Mouse (Mus musculus) thymus, postnatal 25 days (tissue): ENCODE measurements around the gene Leap2.
A peak's percentile ranks its signal among the peaks of the same experiment; 100 is the strongest.

Experiments
- DNase-seq: peaks from one replicate; pipeline ENCODE4 v3.0.0; 2022

Gene Leap2

DNA sequence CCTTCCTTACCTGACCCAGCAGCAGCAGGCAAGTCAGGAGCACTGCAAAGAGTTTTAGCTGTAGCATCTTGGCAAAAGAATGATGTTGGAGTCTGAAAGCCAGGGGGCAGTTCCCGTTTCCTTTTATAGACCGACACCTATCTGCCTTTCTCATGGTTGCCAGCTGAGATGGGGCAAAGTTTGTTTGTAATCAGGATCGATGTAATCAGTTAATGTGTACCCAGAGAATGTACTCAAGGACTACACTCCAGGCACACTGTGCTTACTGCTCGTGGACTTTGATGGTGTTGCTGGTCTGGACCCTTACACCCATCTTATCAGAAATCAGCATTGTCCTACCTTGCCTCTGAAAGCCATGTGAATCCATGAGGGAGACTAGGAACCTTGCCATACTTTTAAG, at the start of gene Leap2:
Gene Leap2 (minus strand): TSS at position 135 of the 400 bp plus-strand sequence.
- DNase-seq: no peak

DNA sequence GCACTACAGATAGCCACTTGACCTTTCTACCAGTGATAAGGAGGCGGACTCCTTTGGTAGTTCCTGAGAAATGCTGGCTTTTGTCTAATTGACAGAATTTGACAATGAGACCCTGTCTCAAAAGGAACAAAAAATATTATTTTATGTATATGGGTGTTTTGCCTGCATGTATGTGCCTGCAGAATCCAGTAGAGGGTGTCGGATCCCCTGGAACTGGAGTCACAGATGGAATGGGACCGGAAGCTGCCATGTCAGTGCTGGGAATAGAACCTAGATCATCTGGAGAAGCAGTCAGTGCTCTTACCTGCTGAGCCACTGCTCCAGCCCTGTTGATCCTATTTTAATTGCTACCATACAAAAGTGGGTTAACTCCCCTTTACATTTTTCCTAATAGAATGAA, 49.7 kb upstream of the Leap2 start:
- DNase-seq: no peak

DNA sequence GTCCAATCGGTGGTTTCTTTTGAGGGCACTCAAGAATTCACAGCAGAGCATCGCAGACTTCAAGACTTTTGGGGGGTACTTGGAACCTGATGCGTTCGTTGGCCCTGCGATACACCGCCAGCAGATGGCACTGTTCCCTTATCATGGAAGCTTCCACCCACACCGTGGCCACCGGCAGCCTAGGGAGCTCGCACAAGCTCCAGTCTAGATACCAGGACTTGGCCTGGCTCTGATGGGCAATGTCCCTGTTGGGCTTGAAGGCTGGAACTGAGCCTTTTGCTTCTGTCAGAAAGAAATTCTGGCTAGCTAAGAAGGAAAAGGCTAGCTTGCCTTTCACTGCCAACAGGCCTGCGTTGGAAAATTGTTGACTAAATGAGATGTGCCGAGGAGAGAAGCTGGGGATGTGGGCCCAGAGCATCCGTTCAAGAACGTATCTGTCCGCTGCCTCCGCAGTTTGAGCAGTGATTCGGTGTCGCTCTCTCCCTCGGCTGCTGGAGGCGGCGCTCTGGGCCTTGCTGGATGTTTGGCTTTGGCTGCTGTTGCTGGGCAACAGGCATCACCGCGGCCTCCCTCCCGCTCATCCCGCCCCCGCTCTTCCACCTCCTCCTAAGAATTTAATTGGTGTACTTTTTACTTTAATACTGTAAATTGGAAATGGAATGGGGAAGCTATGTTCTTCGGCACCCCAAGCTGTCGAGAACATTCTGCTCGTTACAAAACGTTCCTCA, 47.2 kb upstream of the Leap2 start, which contains the start of gene Gm9837:
Gene Gm9837 (minus strand): TSS at position 512 of the 728 bp plus-strand sequence.
- DNase-seq: peak; percentile 83

DNA sequence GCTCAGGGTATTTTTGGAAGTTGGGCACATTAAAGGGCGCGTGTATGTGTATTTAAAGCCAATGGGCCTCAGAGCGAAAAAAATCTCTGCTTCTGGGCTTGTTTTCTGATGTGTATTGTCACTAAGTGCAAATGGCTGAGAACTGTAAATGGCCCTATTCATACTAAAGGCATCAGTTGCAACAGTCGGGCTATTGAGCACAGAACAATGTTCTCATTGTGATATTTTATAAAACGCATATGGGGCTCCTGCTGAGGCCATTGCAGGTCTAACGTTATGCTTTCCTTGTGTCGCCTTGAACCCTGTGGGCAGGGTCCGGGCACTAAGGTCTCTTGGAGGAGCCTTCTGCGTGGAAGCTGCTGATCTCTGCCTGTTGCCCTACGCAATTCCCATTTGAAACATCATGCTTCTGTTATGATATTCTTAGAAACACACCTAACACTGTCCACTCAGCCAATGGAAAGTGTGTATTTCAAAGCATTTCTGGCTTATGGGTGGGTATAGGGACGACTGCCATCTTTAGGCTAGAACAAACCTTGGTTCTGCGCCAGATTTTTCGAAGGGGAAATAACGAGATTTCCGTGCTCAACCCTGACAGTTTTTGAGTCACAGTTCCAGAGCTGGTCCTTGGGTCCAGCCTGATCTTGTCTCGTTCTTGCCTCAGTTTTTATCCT, 46.5 kb upstream of the Leap2 start:
- no peak for DNase-seq

DNA sequence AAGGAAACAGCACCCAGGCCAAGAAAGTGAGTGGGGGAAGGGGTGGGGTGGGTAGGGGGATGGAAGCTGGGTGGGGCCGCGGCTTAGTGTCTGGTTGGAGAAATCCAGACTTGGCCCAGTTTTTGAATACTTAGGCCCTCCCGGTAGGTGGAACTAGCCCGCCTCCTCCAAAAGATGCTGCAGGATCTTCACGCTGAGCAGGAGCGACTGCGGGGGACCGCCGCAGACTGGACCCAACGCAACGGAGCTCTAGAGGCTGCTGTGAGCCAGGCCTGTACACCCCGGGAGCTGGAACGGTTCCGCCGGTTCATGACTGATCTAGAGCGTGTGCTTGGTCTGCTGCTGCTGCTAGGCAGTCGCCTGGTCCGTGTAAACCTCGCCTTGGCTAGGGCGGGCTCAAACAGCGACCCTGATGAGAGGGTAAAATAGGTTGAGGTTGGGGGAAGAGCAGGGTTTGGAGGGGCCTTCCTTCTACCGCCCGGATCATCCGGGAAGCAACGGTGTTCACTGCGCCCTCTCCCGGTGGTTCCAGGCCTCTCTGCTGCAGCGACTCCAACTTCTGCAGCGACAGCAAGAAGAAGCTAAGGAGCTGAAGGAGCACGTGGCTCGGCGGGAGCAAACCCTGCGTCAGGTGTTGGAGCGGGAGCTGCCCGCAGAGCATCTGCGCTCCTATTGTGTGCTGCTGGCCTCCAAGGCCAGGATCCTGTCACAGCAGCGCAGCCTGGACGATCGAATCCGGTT, 43.4 kb upstream of the Leap2 start:
- DNase-seq: peak; percentile 49

DNA sequence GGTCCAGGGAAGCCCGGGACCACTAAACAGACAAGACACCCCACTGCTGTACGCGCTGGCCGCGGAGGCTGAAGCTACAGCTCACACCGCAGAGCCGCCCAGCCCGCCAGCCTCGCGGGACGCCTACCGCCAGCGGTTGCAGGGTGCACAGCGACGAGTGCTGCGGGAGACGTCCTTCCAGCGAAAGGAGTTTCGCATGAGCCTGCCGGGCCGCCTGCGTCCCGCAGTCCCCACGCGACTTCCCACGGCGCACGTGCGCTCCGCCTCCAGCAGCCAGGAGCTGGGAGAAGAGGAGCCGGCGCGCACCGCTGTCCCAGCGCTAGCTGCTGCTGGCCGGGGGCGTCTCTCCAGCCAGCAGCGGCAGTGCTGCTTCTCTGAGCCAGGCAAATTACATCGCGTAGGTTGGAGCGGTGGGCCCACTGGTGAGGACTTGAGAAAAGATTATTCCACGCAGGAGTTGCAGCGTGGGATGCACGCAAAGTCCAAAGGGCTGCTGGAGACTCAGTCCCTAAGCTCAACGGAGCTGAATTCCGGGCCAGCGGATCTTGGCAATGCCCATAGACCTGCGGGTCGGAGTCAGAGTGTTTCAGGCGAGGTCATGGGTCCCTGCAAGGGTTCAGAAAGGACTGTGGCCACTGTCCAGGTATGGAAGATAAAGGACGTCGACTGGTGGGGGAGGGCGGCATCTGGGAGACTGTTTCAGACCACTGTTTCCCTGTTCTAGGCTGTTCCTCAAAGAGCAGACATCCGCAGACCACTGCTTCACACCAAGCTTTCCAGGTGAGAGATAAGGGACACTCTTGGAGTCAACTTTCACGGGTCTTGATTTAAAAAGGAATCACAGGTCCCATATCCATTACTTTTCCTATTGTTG, 40.8 kb upstream of the Leap2 start:
- no peak for DNase-seq

DNA sequence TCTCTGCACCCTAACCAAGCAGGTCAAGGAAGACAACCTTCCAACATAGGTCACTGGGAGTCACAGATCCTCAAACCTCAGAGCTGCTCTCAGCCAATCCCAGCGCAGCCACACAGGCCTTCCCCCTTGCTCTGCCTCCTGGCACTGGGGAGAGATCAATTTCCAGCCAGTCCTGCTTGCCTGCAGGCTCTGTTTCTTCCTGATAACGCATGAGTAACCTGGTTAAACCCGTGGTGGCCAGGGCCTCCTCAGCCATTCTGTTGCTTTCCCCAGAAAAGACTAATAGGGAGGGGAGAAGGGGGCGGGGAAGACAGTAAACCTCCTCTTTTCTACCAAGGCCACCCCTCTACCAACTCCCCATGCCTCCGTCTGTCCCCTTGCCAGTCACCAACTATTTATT, 38.8 kb upstream of the Leap2 start:
- DNase-seq: no peak

DNA sequence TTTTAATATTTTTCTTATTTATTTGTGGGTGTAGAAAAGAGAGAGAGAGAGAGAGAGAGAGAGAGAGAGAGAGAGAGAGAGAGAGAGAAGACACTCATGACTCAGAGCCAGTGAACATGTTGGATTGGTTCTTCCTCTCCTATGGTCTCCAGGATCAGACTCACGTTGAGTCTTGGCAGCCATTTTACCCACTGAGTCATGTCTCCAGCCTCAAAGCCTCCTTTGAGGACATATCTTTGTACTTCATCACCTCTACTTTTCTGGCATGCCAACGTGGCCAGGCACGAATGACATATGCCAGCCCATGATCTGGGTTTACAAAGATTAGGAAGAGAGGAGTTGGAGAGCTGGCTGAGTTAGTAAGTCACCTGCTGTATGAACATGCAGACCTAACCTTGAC, 37.2 kb upstream of the Leap2 start:
- no peak for DNase-seq

DNA sequence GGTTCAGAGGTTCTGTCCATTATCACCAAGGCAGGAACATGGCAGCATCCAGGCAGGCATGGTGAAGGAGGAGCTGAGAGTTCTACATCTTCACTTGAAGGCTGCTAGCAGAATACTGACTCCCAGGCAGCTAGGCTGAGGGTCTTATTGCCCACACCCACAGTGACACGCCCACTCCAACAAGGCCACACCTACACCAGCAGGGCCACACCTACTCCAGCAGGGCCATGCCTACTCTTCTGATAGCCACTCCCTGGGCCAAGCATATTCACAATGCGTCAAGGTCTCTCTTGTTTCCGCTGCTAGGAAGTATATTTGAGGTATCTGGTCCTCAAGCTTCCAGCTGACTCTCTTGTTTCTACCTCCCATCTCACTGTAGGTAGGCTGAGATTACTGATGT, 36.0 kb upstream of the Leap2 start:
- DNase-seq: no peak

DNA sequence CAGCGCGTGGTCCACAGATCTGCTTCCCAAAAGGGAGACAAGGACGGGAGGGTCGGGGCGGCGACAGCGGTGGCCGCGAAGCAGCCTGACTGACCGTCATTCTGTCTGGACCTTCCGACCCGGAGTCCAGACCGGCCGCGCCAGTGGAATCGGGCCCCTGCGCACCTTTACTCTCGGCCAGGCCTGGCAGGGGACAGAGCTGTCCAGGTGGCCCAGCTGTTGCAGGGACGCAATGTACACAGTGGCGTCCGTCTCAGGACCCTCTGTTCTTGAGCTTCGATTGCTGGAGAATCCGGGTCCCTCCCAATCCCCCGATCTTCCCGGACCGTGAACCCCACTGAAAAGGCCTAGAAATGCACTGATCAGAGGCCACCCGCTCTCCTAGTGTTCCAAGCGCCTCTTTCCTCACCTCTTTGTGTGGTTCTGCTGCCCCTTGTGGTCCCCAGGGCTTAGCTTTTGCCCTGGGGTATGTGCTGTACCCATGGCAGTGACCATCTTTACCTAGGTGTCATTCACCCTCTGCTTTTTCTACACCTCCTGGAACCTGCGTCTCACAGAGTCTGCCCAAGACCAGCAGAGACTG, 34.5 kb upstream of the Leap2 start:
- no peak for DNase-seq

DNA sequence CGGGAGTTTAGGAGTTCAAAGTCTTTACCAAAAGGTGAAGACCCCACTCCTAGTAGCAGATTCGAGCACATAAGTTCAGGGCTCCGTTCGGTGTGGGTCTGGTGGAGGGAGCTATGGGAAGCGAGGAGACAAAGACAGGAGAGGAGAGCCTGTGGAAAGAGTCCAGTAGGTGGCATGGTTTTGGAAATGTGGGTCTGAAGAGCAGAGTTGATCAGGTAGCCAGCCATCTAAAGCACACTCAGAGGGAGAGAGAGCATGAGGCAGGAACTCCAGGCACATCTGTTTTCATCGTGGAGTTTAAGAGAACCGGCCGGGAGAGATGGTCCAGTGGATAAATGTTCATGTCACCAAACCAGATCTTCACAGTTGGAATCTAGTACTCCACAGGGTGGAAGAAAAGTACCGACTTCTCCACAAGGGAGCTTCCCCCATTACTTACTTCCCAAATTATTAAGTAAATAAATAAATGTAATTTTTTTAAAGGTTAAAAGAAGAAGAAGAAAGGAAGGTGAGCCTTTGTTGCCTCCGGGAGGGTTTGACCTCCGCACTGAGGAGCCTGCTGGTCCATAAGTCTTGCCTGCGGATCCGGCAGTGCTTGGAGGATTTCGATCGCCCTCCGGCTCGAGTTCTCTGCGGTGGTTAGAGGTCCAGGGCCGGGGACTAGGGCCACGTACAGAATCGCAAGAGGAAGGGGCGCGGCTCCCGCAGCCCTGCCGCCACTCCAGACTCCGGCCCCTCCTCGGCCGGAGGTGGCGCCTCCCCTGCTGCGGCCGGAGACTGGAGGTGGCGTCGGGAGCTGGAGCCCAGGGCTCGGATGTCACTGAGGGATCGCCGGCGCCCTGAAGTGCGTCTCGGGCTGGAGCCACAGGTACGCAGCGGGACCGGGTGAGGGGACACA, 33.8 kb upstream of the Leap2 start, which contains the start of the genes Gm10447 and Shroom1:
Gene Gm10447 (minus strand): TSS at position 637 of the 898 bp plus-strand sequence.
Gene Shroom1 (plus strand): TSS at position 732 of the 898 bp plus-strand sequence.
- DNase-seq: no peak

DNA sequence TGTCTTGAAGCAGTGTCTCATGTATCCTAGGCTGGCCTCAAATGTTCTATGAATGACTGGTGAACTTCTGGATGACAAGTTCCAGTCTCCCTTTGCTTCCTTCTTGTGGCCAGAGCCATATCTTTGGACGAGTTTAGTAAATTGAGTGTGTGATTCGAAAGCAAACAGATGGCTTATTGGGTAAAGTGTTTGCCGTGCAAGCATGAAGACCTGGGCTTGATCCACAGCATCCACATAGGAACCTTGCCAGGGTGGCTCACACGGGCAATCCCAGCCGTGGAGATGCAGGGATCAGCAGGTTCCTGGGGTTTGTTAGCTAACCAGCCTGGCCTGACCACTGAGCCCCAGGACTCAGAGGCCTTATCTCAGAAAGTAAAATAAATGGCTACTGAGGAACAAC, 30.1 kb upstream of the Leap2 start:
- no peak for DNase-seq

DNA sequence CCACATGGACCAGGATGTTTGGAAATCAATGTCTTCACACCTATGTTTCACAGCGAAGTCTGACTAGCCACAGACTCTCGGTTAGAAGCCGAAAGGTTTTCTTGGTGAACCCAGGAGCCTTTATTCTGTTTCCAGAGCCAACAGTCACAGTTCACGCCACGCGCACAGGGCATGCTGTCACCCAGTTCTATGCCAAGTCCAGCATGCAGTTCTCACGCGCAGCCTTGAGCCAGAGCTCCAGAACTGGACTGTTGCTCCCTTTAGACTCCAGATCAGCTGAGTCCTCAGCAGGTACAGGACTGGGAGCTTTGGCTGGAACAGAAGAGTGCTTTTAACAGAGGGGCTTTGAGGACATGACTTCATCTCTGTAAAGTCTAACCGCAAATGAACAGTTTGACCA, 29.4 kb upstream of the Leap2 start:
- no peak for DNase-seq

DNA sequence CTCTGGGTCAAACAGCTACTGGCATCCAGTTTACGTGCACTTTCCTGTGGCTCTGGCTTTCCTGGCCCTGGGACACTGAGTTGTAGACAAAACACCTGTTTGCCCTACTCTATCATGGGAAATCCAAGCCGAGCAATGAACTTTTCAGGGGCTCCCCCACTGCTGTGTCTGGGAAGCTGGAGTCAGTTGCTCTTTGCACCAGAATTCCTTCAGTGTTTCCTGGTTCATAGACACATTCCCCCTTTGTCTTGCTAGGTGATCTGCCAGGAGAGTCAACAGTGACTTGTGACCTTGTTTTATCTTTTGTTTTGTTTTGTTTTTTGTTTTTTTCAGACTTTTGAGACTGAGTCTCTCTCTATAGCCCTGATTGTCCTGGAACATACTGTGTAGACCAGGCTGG, 28.4 kb upstream of the Leap2 start:
- no peak for DNase-seq

DNA sequence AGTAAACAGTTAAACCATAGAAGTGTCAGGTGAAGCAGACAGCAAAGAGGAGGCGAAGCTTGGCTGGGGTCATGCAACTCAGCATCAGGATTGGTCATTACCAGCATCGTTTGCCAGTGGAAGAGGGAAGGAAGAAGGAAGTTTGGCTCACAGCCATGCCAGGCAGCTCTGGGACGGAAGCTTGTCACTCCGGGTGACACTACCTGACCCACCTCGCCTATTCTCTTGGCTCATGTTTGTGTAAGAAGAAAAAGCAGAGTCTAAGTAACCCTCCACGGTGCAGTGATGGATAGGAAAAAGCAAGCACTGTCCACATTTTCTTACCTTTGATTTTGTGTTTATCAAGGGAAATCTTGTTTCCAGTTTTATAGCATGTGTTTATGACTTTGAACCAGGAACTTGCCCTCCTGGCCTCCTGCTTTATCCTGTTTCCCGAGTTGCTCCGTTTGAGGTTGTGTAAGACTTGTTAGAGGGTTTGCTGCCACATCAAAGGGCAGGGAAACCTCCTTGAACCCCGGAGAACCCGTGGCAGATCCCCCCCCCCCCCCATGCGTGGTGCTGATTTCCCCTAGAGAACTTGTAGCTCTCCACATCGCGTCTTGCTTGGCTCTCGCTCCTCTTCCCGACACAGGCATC, 27.2 kb upstream of the Leap2 start:
- DNase-seq: peak; percentile 40

DNA sequence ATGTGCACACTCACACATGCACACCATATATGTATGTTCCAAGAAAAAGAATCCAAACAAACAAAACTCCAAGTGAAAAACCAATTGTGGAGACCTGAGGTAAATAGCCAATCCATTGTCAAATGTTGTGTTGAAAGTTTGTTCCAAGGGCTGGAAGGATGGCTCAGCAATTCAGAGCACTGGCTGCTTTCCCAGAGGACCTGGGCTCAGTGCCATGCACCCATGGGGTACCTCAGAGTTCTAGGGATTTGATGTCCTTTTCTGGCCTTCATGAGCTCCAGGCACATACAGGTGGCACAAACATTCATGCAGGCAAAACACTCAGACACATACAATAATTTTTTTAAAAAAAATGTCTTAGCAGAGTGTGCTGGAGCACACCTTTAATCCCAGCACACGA, 25.6 kb upstream of the Leap2 start:
- no peak for DNase-seq

DNA sequence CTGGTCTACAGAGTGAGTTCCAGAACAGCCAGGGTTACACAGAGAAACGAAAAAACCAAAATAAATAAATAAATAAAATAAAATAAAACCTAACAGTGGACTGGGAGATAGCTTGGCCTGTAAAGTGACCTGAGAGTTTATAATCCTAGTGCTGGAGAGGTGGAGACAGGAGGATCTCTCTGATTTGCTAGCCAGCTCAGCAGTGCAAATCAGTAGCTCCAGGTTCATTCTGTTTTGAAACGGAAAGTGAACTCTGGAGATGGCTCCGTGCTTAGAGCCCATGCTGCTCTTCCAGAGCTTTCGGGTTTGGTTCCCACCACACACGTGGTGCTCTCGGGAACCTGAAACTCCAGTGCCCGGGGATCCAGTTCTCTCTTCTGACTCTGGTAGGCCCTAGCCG, 25.0 kb upstream of the Leap2 start:
- DNase-seq: no peak

DNA sequence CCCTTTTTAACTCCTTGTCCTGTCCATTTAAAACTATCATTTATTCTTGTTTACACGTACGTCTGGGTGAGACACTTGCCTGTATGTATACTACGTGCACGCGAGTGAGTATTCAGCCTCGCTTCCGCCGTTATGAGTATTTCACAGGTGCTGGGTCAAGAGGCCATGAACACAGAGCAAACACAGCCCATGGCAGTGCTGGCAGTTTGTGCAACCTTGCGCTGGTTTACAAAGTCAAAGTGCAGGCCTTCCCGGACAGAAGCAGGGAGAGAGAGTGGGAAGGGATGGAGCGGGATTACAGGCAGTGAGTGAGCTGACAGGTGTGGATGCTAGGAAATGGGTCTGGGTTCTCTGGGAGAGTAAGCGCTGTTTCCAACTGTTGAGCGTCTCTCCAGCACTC, 23.2 kb upstream of the Leap2 start:
- DNase-seq: no peak

DNA sequence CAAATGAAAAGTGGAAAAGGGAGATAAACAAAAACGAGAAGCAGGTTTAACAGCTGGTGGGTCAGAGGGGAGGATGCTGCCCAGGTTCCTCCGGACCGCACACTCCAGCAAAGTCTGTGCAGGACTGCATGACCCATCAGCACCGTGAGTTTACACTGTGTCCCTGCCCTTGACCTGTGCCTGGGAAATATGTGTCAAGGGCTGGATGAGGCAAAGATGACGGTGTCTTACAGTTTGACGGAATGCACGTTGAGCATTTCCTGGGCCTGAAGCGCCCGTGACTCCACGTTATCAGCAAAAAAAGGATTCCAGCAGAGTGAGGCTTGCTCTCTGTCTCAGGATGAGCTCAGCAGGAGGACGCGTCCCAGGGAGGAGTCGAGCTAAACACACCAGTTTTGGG, 22.6 kb upstream of the Leap2 start:
- DNase-seq: no peak

DNA sequence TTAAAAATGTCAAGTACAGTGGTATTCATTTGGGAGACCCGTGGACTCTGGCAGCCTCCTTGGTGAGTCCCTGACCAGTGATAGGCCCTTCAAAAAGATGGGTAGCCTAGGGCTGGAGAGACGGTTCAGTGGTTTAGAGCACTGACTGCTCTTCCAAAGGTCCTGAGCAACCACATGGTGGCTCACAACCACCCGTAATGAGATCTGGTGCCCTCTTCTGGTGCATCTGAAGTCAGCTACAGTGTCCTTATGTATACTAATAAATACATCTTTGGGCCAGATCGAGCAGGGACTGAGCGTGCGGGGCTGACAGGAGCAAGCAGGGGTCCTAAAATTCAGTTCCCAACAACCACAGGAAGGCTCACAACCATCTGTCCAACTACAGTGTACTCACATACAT, 20.9 kb upstream of the Leap2 start:
- DNase-seq: peak; percentile 59

DNA sequence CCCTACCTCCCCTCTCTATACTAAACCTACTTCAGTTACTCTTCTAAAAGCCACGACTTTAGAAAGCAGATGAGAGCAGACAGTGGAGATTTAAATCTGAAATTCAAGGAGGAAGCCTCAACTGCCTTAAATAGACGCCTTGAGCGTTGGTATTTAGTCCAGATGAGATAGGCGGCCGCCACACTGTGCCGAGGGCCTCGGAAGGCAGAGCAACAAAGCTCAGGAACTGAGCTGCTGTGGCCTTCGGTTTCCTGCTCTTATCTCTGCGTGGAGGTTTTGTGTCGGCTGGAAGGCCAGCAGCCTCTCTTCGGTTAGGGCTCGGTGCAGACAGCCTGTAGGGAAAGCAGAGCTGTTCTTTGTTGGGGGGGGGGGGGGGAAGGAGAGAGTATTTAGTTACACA, 19.0 kb upstream of the Leap2 start:
- peak; percentile 57 for DNase-seq
